Mouse (Mus musculus) midbrain, postnatal 0 days (tissue): Measurements from ENCODE around the gene Aif1. TPM values are rescaled to one million over a fixed set of nuclear protein-coding genes. Genes with fewer than 3 reads are reported as not detected.
"Not testable (repeated sequence)": the region's sequence is repeated elsewhere in the genome, so short reads cannot be mapped to it uniquely, and the experiment has no call there.

Experiments
- ATAC-seq: fragments of 200-750 bp; cut with Nextera tagmentation; 2 replicates; pipeline ENCODE4 v1.8.0; 2017; ENCODE audit warnings: moderate number of reproducible peaks, mild to moderate bottlenecking, moderate TSS enrichment, moderate library complexity; ENCODE audit not compliant: low FRiP score
- DNase-seq: peaks from one replicate; pipeline ENCODE4 v3.0.0-alpha.2; 2015; ENCODE audit warnings: low spot score
- H3K27ac ChIP-seq: fragments of 300-500 bp; sonication (generic); 2 replicates; pipeline ENCODE4 v1.5.1; 2014; ENCODE audit warnings: low read depth, mild to moderate bottlenecking, low read length, mixed read lengths
- H3K27me3 ChIP-seq: fragments of 300-500 bp; sonication (generic); 2 replicates; pipeline ENCODE4 v1.6.1; 2014; ENCODE audit warnings: low read length, control low read depth, mixed read lengths; ENCODE audit not compliant: insufficient read depth
- H3K36me3 ChIP-seq: fragments of 300-500 bp; sonication (generic); 2 replicates; pipeline ENCODE4 v1.6.1; 2014; ENCODE audit warnings: low read length, control low read depth, mixed read lengths; ENCODE audit not compliant: insufficient read depth
- H3K4me1 ChIP-seq: fragments of 300-500 bp; sonication (generic); 2 replicates; pipeline ENCODE4 v1.6.1; 2014; ENCODE audit warnings: mild to moderate bottlenecking, control low read depth, antibody characterized with exemption, low read length, mixed read lengths; ENCODE audit not compliant: insufficient read depth
- H3K4me2 ChIP-seq: fragments of 300-500 bp; sonication (generic); 2 replicates; pipeline ENCODE4 v1.6.1; 2014; ENCODE audit warnings: low read depth, mild to moderate bottlenecking, low read length, mixed read lengths; ENCODE audit not compliant: poor library complexity, severe bottlenecking
- H3K4me3 ChIP-seq: fragments of 300-500 bp; sonication (generic); 2 replicates; pipeline ENCODE4 v1.5.1; 2014; ENCODE audit warnings: low read depth, mild to moderate bottlenecking, low read length, moderate library complexity
- H3K9ac ChIP-seq: fragments of 300-500 bp; sonication (generic); replicated peaks from 2 replicates; pipeline ENCODE4 v1.6.1; 2014; ENCODE audit warnings: mild to moderate bottlenecking, low read length, moderate library complexity, mixed read lengths; ENCODE audit not compliant: poor library complexity, severe bottlenecking
- H3K9me3 ChIP-seq: fragments of 300-500 bp; sonication (generic); 2 replicates; pipeline ENCODE4 v1.6.1; 2016; ENCODE audit warnings: low read length, control low read depth
- CTCF ChIP-seq: IDR thresholded peaks from 2 replicates; pipeline ENCODE4 v1.5.1; 2016; ENCODE audit warnings: antibody characterized with exemption, mild to moderate bottlenecking
- WGBS: fragments of 180-500 bp; shearing (Covaris S2); extraction: QIAGEN DNeasy Blood & Tissue Kit; methylation state at CpG from one replicate; pipeline ENCODE4 v1.1.7; 2014; 5-methylcytosine and 5-hydroxymethylcytosine counted together
- microRNA-seq: library from miRNA; unstranded; fragments of <30 nt; microRNA quantifications from one replicate; pipeline ENCODE4, GENCODE M21; 2016; ENCODE audit warnings: borderline number of aligned reads
- polyA plus RNA-seq: library from polyadenylated mRNA; unstranded; fragments of >200 nt; fragmentation: Nextera tagmentation; extraction: Ambion mirVana; gene quantifications from 2 replicates; pipeline ENCODE4 v1.2.1, GENCODE M21; 2015
- total RNA-seq: library from RNA; depleted of rRNA; stranded (reverse); fragments of >200 nt; gene quantifications from 2 replicates; pipeline ENCODE4 v1.2.3, GENCODE M21; 2014; rRNA removed

Gene Aif1
- total and polyA plus RNA-seq, 2 experiments from 2014 or later, result 4.1 to 9.5 TPM

GRCm38 (mm10) chr17:35125081-35125480, 50.8 kb downstream of the Aif1 start:
- no peak for ATAC-seq
- peaks cover 10% of the 10 kb centered on the region for H3K36me3 ChIP-seq
- H3K4me1 ChIP-seq, result peaks cover 13% of the 10 kb centered on the region
- no peak overlapping the region for H3K27ac ChIP-seq
- no peak overlapping the region for H3K4me3 ChIP-seq
- H3K27me3 ChIP-seq, result no peaks in the 10 kb centered on the region
- H3K9me3 ChIP-seq, result no peaks in the 10 kb centered on the region
- no peak overlapping the region for H3K4me2 ChIP-seq
- H3K9ac ChIP-seq, result no peak overlapping the region; the same call in 1 of the 2 replicates
- no peak for TF ChIP-seq CTCF
- no peak for DNase-seq
- 96% methylated on average over 1 of the region's 1 CpGs for WGBS

GRCm38 (mm10) chr17:35124261-35124896, 51.5 kb downstream of the Aif1 start:
- not testable (repeated sequence) for H3K27ac ChIP-seq, H3K9me3 ChIP-seq, DNase-seq, H3K9ac ChIP-seq, H3K27me3 ChIP-seq, H3K4me2 ChIP-seq, H3K36me3 ChIP-seq, H3K4me3 ChIP-seq, ATAC-seq
- WGBS, result 96% methylated on average over 12 of the region's 12 CpGs
- H3K4me1 ChIP-seq, result peaks cover 13% of the 10 kb centered on the region

GRCm38 (mm10) chr17:35123287-35123686, 52.6 kb downstream of the Aif1 start:
- H3K27me3 ChIP-seq, DNase-seq, H3K9ac ChIP-seq, H3K27ac ChIP-seq, H3K9me3 ChIP-seq, H3K4me3 ChIP-seq, H3K4me2 ChIP-seq, ATAC-seq: not testable (repeated sequence)
- Histone ChIP-seq H3K36me3 (peaks cover 13% of the 10 kb centered on the region), H3K4me1 (peaks cover 13% of the 10 kb centered on the region)
- 95% methylated on average over 9 of the region's 9 CpGs for WGBS

GRCm38 (mm10) chr17:35121871-35122303, 54.0 kb downstream of the Aif1 start, which contains the start of gene Csnk2b:
Gene Csnk2b (minus strand): TSS chr17:35122053.
- DNase-seq, result peak; percentile 94
- peaks cover 23% of the 10 kb centered on the region for H3K36me3 ChIP-seq
- peaks cover 4% of the 10 kb centered on the region; the same call in 1 of the 2 replicates for H3K4me1 ChIP-seq
- WGBS, result 0% methylated on average over 19 of the region's 19 CpGs
- peak within 1 kb of the TSS; percentile 92 for H3K27ac ChIP-seq
- peak within 1 kb of the TSS; percentile 94 for H3K4me2 ChIP-seq
- no peaks in the 10 kb centered on the region for H3K9me3 ChIP-seq
- no peaks in the 10 kb centered on the region for H3K27me3 ChIP-seq
- peak; percentile 60 for TF ChIP-seq CTCF
- peak; percentile 59 for ATAC-seq
- peak within 1 kb of the TSS; percentile 92 for H3K4me3 ChIP-seq
- H3K9ac ChIP-seq, result peak within 1 kb of the TSS; percentile 89

GRCm38 (mm10) chr17:35121143-35121799, 54.6 kb downstream of the Aif1 start, which contains the start of gene Gpank1:
Gene Gpank1 (plus strand): TSS chr17:35121455.
- peak within 1 kb of the TSS; percentile 89 for H3K9ac ChIP-seq
- H3K36me3 ChIP-seq, result peaks cover 25% of the 10 kb centered on the region
- under 1% methylated on average over 50 of the region's 50 CpGs for WGBS
- DNase-seq (peak; percentile 100), ATAC-seq (peak; percentile 93)
- peak within 1 kb of the TSS; percentile 92 for H3K4me3 ChIP-seq
- H3K4me1 ChIP-seq, result no peaks in the 10 kb centered on the region
- peak within 1 kb of the TSS; percentile 92 for H3K27ac ChIP-seq
- H3K9me3 ChIP-seq, result no peaks in the 10 kb centered on the region
- no peaks in the 10 kb centered on the region for H3K27me3 ChIP-seq
- no peak for TF ChIP-seq CTCF
- peak within 1 kb of the TSS; percentile 94 for H3K4me2 ChIP-seq

Small RNA genes within 50 kb of the gene (microRNA-seq; reads per million reads assigned to microRNA genes)
- not detected for gene Mir6973a
- gene Mir6974, result not detected

Other genes with a start within 250 kb of the Aif1 start
Only the 30 nearest of the 39 such genes appear.
- 0.19 and 0.44 TPM in 2 replicates for gene Vwa7, start 159.5 kb downstream of the Aif1 start, total RNA-seq
- 0.06 and 0.14 TPM in 2 replicates for gene Vwa7, start 159.5 kb downstream of the Aif1 start, polyA plus RNA-seq
- 0.38 TPM in 1 of 2 replicates, not detected in the other for gene Sapcd1, start 148.1 kb downstream of the Aif1 start, total RNA-seq
- 1.5 and 1.6 TPM in 2 replicates for gene Sapcd1, start 148.1 kb downstream of the Aif1 start, polyA plus RNA-seq
- 1.7 and 3.8 TPM in 2 replicates for gene Msh5, start 129.3 kb downstream of the Aif1 start, total RNA-seq
- gene Msh5, start 129.3 kb downstream of the Aif1 start, polyA plus RNA-seq, result 1.3 and 1.4 TPM in 2 replicates
- gene Clic1, start 126.1 kb downstream of the Aif1 start, total RNA-seq, result 28.0 and 33.4 TPM in 2 replicates
- 40.0 and 41.9 TPM in 2 replicates for gene Clic1, start 126.1 kb downstream of the Aif1 start, polyA plus RNA-seq
- gene Ddah2, start 117.0 kb downstream of the Aif1 start, total RNA-seq, result 159 and 204 TPM in 2 replicates
- gene Ddah2, start 117.0 kb downstream of the Aif1 start, polyA plus RNA-seq, result 210 and 213 TPM in 2 replicates
- 2.4 TPM in 1 of 2 replicates, not detected in the other for gene Ly6g6c, start 110.7 kb downstream of the Aif1 start, total RNA-seq
- not detected in 2 replicates for gene Ly6g6c, start 110.7 kb downstream of the Aif1 start, polyA plus RNA-seq
- not detected in 2 replicates for gene Mpig6b, start 109.9 kb downstream of the Aif1 start, total RNA-seq
- not detected in 2 replicates for gene Mpig6b, start 109.9 kb downstream of the Aif1 start, polyA plus RNA-seq
- gene Ly6g6e, start 99.2 kb downstream of the Aif1 start, total RNA-seq, result not detected in 2 replicates
- gene Ly6g6e, start 99.2 kb downstream of the Aif1 start, polyA plus RNA-seq, result 0.31 TPM in 1 of 2 replicates, not detected in the other
- 1.4 TPM in 1 of 2 replicates, not detected in the other for gene Ly6g6d, start 98.0 kb downstream of the Aif1 start, total RNA-seq
- gene Ly6g6d, start 98.0 kb downstream of the Aif1 start, polyA plus RNA-seq, result 0.98 and 1.1 TPM in 2 replicates
- gene Ly6g6f, start 90.5 kb downstream of the Aif1 start, total RNA-seq, result not detected in 2 replicates
- not detected in 2 replicates for gene Ly6g6f, start 90.5 kb downstream of the Aif1 start, polyA plus RNA-seq
- gene Abhd16a, start 86.8 kb downstream of the Aif1 start, total RNA-seq, result 98.9 and 151 TPM in 2 replicates
- 122 and 128 TPM in 2 replicates for gene Abhd16a, start 86.8 kb downstream of the Aif1 start, polyA plus RNA-seq
- gene Ly6g5c, start 67.8 kb downstream of the Aif1 start, total RNA-seq, result not detected in 2 replicates
- not detected in 2 replicates for gene Ly6g5c, start 67.8 kb downstream of the Aif1 start, polyA plus RNA-seq
- gene Ly6g5b, start 60.6 kb downstream of the Aif1 start, total RNA-seq, result 0.99 and 3.7 TPM in 2 replicates
- gene Ly6g5b, start 60.6 kb downstream of the Aif1 start, polyA plus RNA-seq, result 1.3 and 1.8 TPM in 2 replicates
- 11.7 and 17.0 TPM in 2 replicates for gene Gpank1, start 54.6 kb downstream of the Aif1 start, total RNA-seq
- gene Gpank1, start 54.6 kb downstream of the Aif1 start, polyA plus RNA-seq, result 20.2 and 21.0 TPM in 2 replicates
- 245 and 287 TPM in 2 replicates for gene Csnk2b, start 54.0 kb downstream of the Aif1 start, total RNA-seq
- gene Csnk2b, start 54.0 kb downstream of the Aif1 start, polyA plus RNA-seq, result 325 and 332 TPM in 2 replicates
- gene D17H6S53E, start 49.7 kb downstream of the Aif1 start, total RNA-seq, result 10.7 and 28.0 TPM in 2 replicates
- 9.6 and 10.3 TPM in 2 replicates for gene D17H6S53E, start 49.7 kb downstream of the Aif1 start, polyA plus RNA-seq
- 0.44 TPM in 1 of 2 replicates, not detected in the other for gene Apom, start 44.0 kb downstream of the Aif1 start, total RNA-seq
- gene Apom, start 44.0 kb downstream of the Aif1 start, polyA plus RNA-seq, result 0.22 TPM in 1 of 2 replicates, not detected in the other
- gene Bag6, start 40.9 kb downstream of the Aif1 start, total RNA-seq, result 330 and 339 TPM in 2 replicates
- 62.3 and 68.9 TPM in 2 replicates for gene Bag6, start 40.9 kb downstream of the Aif1 start, polyA plus RNA-seq
- gene Prrc2a, start 11.2 kb downstream of the Aif1 start, total RNA-seq, result 193 and 230 TPM in 2 replicates
- 85.7 and 88.0 TPM in 2 replicates for gene Prrc2a, start 11.2 kb downstream of the Aif1 start, polyA plus RNA-seq
- gene Lst1, start 12.4 kb upstream of the Aif1 start, total RNA-seq, result 5.9 and 26.7 TPM in 2 replicates
- 7.8 and 12.0 TPM in 2 replicates for gene Lst1, start 12.4 kb upstream of the Aif1 start, polyA plus RNA-seq
- gene Ltb, start 18.4 kb upstream of the Aif1 start, total RNA-seq, result 1.4 and 2.1 TPM in 2 replicates
- gene Ltb, start 18.4 kb upstream of the Aif1 start, polyA plus RNA-seq, result 1.0 and 1.6 TPM in 2 replicates
- gene Tnf, start 25.9 kb upstream of the Aif1 start, total RNA-seq, result not detected in 2 replicates
- gene Tnf, start 25.9 kb upstream of the Aif1 start, polyA plus RNA-seq, result 0.09 TPM in 1 of 2 replicates, not detected in the other
- 0.49 and 1.2 TPM in 2 replicates for gene Lta, start 29.3 kb upstream of the Aif1 start, total RNA-seq
- 0.98 and 1.2 TPM in 2 replicates for gene Lta, start 29.3 kb upstream of the Aif1 start, polyA plus RNA-seq
- gene Gm16181, start 44.8 kb upstream of the Aif1 start, total RNA-seq, result not detected in 2 replicates
- gene Gm16181, start 44.8 kb upstream of the Aif1 start, polyA plus RNA-seq, result 0.33 TPM in 1 of 2 replicates, not detected in the other
- gene Atp6v1g2, start 57.6 kb upstream of the Aif1 start, total RNA-seq, result 109 and 117 TPM in 2 replicates
- gene Atp6v1g2, start 57.6 kb upstream of the Aif1 start, polyA plus RNA-seq, result 210 and 232 TPM in 2 replicates
- gene Nfkbil1, start 59.7 kb upstream of the Aif1 start, total RNA-seq, result 17.0 and 18.5 TPM in 2 replicates
- 11.2 and 12.3 TPM in 2 replicates for gene Nfkbil1, start 59.7 kb upstream of the Aif1 start, polyA plus RNA-seq
- gene Ddx39b, start 65.7 kb upstream of the Aif1 start, total RNA-seq, result 261 and 288 TPM in 2 replicates
- gene Ddx39b, start 65.7 kb upstream of the Aif1 start, polyA plus RNA-seq, result 320 and 329 TPM in 2 replicates
- gene H2-D1, start 86.7 kb upstream of the Aif1 start, total RNA-seq, result 75.4 and 78.0 TPM in 2 replicates
- 130 and 148 TPM in 2 replicates for gene H2-D1, start 86.7 kb upstream of the Aif1 start, polyA plus RNA-seq
- 0.38 and 0.60 TPM in 2 replicates for gene H2-Q1, start 144.3 kb upstream of the Aif1 start, total RNA-seq
- 1.4 and 1.5 TPM in 2 replicates for gene H2-Q1, start 144.3 kb upstream of the Aif1 start, polyA plus RNA-seq
- 20.9 and 21.7 TPM in 2 replicates for gene H2-Q2, start 166.2 kb upstream of the Aif1 start, total RNA-seq
- gene H2-Q2, start 166.2 kb upstream of the Aif1 start, polyA plus RNA-seq, result 21.1 and 22.5 TPM in 2 replicates